Mouse (Mus musculus): ENCODE results near the gene Rrn3.

DNA sequence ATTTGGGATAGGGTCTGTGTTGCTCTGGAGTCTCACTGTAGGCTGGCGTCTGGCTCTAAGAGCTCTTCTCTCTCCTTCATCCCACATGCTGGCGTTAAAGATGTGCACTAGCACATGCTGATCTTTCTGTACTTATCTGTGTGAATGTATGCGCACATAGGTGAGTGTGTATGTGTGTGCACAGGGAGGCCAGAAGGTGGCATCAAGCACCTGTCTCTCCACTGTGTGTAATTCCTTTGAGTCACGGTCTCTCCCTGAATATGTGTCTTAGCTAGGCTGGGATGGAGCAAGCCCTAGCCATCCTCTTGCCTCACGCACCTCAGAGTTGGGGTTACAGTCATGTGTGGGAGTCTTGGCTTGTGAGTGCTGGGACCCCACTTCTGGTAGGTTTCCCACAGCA is 40.3 kb downstream of the Rrn3 start:
- TF ChIP-seq CTCF (IDR thresholded peaks at IDR 0.05): peak; percentile 24
- no peak for TF ChIP-seq EP300 (IDR thresholded peaks at IDR 0.05)

Measured in lung, postnatal 0 days (tissue).